Mouse (Mus musculus) liver, adult (tissue): ENCODE data around the gene Hrct1.

Experiments
- GATA4 ChIP-seq: IDR thresholded peaks from 2 replicates; pipeline ENCODE4 v1.6.1; 2014; ENCODE audit warnings: mild to moderate bottlenecking, low read length; ENCODE audit not compliant: insufficient replicate concordance

Gene Hrct1

GRCm38 (mm10) chr4:43720491-43721228 is 6.3 kb upstream of the Hrct1 start:
- TF ChIP-seq GATA4, result no peak

- TF ChIP-seq GATA4, result no peak
Observed at GRCm38 (mm10) chr4:43722191-43722590, 4.8 kb upstream of the Hrct1 start.

- TF ChIP-seq GATA4, result no peak
Observed at GRCm38 (mm10) chr4:43724764-43725163, 2.2 kb upstream of the Hrct1 start.

GRCm38 (mm10) chr4:43726228-43726993 is 577 bp upstream of the Hrct1 start:
- TF ChIP-seq GATA4, result no peak

GRCm38 (mm10) chr4:43727718-43728575 is 959 bp downstream of the Hrct1 start:
- TF ChIP-seq GATA4, result no peak; the same call in 1 of the 2 replicates

GRCm38 (mm10) chr4:43728576-43728954 is 1.6 kb downstream of the Hrct1 start:
- no peak; the same call in 1 of the 2 replicates for TF ChIP-seq GATA4

- TF ChIP-seq GATA4, result no peak
Observed at GRCm38 (mm10) chr4:43729126-43729525, 2.1 kb downstream of the Hrct1 start.

GRCm38 (mm10) chr4:43729794-43730550 is 3.0 kb downstream of the Hrct1 start, which contains the start of gene Spaar:
Spaar (plus strand) TSS chr4:43730034.
- TF ChIP-seq GATA4, result no peak

GRCm38 (mm10) chr4:43730750-43731297 is 3.8 kb downstream of the Hrct1 start:
- TF ChIP-seq GATA4, result no peak

GRCm38 (mm10) chr4:43732171-43732570 is 5.2 kb downstream of the Hrct1 start:
- no peak for TF ChIP-seq GATA4

- TF ChIP-seq GATA4, result no peak
Observed at GRCm38 (mm10) chr4:43733186-43733585, 6.2 kb downstream of the Hrct1 start.

GRCm38 (mm10) chr4:43737144-43737543 is 10.2 kb downstream of the Hrct1 start:
- no peak for TF ChIP-seq GATA4

- no peak for TF ChIP-seq GATA4
Observed at GRCm38 (mm10) chr4:43738989-43739674, 12.1 kb downstream of the Hrct1 start.

GRCm38 (mm10) chr4:43741526-43741925 is 14.5 kb downstream of the Hrct1 start:
- no peak for TF ChIP-seq GATA4
